In the genomic region with DNA sequence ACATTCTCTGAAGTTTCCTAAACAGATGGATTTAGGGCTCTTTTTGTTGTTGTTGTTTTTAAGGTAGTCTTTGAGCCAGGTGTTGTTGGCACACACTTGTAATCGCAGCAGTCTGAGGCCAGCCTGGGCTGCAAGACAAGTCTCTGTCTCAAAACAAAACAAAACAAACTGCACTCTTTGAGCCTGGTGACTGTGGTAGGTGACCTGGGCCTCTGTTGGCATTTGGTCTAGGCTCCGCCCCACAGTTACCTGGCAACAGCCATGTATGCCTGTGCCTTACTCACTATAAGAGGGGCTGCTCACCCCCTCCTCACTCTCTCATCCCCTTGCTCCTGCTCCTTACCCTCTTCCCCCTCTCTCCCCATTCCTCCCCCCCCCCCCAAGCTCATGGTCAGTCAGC, we compare ENCODE assay signal across 20 mouse cellular contexts. TPM values are rescaled to one million over a fixed set of nuclear protein-coding genes. Genes with fewer than 3 reads are reported as not detected.
DNase-seq lines count a peak whose midpoint lies in the region; TF ChIP-seq lines count a peak whose summit lies in the region.
"Had no signal": no experiment of that assay in that cellular context is flagged by ENCODE, and none has a peak within 500 bp of the region (broad histone marks: within the 10 kb centered on the region; RNA-seq: fewer than 3 reads in every experiment).

No protein-coding gene starts in this region.

- intact Hi-C loops in heart, postnatal 10 days (cut with DNase I), result no loop called here

- no peak for TF ChIP-seq POLR2A in kidney, adult 2 months (IDR thresholded peaks at IDR 0.05; ENCODE audit: low read depth, low read length)

- H3K4me3 ChIP-seq in kidney, adult 2 months (ENCODE audit: insufficient read depth, low read depth, low read length), result no peak overlapping the region
- H3K4me3 ChIP-seq in brown adipose tissue, adult 24 weeks (ENCODE audit: insufficient read depth, low read depth, low read length), result no peak overlapping the region
- H3K4me3 ChIP-seq: embryonic facial prominence, embryonic 10.5 days; embryonic facial prominence, embryonic 12.5 days; forebrain, embryonic 13.5 days; forebrain, embryonic 15.5 days had no signal

- H3K27ac ChIP-seq in kidney, adult 2 months (ENCODE audit: insufficient read depth, low read depth, low read length), result no peak overlapping the region
- H3K27ac ChIP-seq in brown adipose tissue, adult 24 weeks (replicated peaks; ENCODE audit: low read depth, low read length), result 0 out of 2 replicates have a peak overlapping the region, but pooled peaks have one; percentile 22
- H3K27ac ChIP-seq: embryonic facial prominence, embryonic 10.5 days; embryonic facial prominence, embryonic 12.5 days; forebrain, embryonic 13.5 days; forebrain, embryonic 15.5 days had no signal

- H3K27me3 ChIP-seq in kidney, adult 2 months (replicated peaks; ENCODE audit: control insufficient read depth, insufficient read depth, low read length), result no peaks in the 10 kb centered on the region
- H3K27me3 ChIP-seq: embryonic facial prominence, embryonic 12.5 days; forebrain, embryonic 13.5 days; forebrain, embryonic 15.5 days had no signal

- peak; percentile 88 for DNase-seq in heart, adult 11 months
- no peak for DNase-seq in heart, postnatal 10 days
- peak; percentile 57 for DNase-seq in kidney, adult 2 months
- DNase-seq in kidney, postnatal 14 days, result no peak
- no peak for DNase-seq in retina, embryonic 14.5 days (ENCODE audit: low spot score)
- DNase-seq: adrenal gland, adult 2 months; adrenal gland, postnatal 10 days; adrenal gland, postnatal 25 days; cerebellum, adult 11-12 months; cerebellum, adult 2 months; cerebellum, adult 9-10 months; cerebellum, postnatal 10 days; cerebellum, postnatal 25 days had no signal

- H3K4me1 ChIP-seq in kidney, adult 2 months (ENCODE audit: control insufficient read depth, insufficient read depth, low read length), result peaks cover 21% of the 10 kb centered on the region
- peaks cover 44% of the 10 kb centered on the region for H3K4me1 ChIP-seq in brown adipose tissue, adult 24 weeks (ENCODE audit: control insufficient read depth, insufficient read depth, insufficient read length, low read length)
- H3K4me1 ChIP-seq: embryonic facial prominence, embryonic 12.5 days; forebrain, embryonic 13.5 days; forebrain, embryonic 15.5 days had no signal

- TF ChIP-seq CTCF in kidney, adult 2 months (conservative IDR thresholded peaks at IDR 0.05; ENCODE audit: insufficient read depth, insufficient read length, low read depth, low read length), result no peak

- H3K36me3 ChIP-seq in kidney, adult 2 months (ENCODE audit: control insufficient read depth, insufficient read depth, low read length), result no peaks in the 10 kb centered on the region
- H3K36me3 ChIP-seq: embryonic facial prominence, embryonic 10.5 days; embryonic facial prominence, embryonic 12.5 days; forebrain, embryonic 15.5 days had no signal

- 60% methylated on average over 2 of the region's 2 CpGs for WGBS in kidney, adult 2 months

RNA-seq across cellular contexts. Expression of a gene that starts 9.4 kb away (rescaled TPM):
- 10 to 100 TPM; 67.3 to 70.9 TPM for total RNA-seq in heart, postnatal 10 days (2021)
- polyA plus RNA-seq in kidney, adult 2 months (2012; rRNA removed), result 88.9 and 104 TPM in 2 replicates
- 48.4 and 48.9 TPM in 2 replicates for polyA plus RNA-seq in brown adipose tissue, adult 24 weeks (2012; ENCODE audit: insufficient read depth, insufficient read length, missing spikeins)

RNA-seq across cellular contexts. Expression of a gene that starts 26.1 kb away (rescaled TPM):
- total RNA-seq in heart, postnatal 10 days (2021), result under 1 TPM; 0.10 to 0.17 TPM
- polyA plus RNA-seq in kidney, adult 2 months (2012; rRNA removed), result 0.07 and 0.13 TPM in 2 replicates
- polyA plus RNA-seq in brown adipose tissue, adult 24 weeks (2012; ENCODE audit: insufficient read depth, insufficient read length, missing spikeins), result not detected in 2 replicates
- polyA plus RNA-seq: C2C12; embryonic facial prominence, embryonic 10.5 days; forebrain, embryonic 11.5 days; forebrain, embryonic 15.5 days had no signal

RNA-seq across cellular contexts. Expression of a gene that starts 39.1 kb away (rescaled TPM):
- 100 to 1,000 TPM; 777 to 828 TPM for total RNA-seq in heart, postnatal 10 days (2021)
- polyA plus RNA-seq in kidney, adult 2 months (2012; rRNA removed), result 1,040 and 1,128 TPM in 2 replicates
- 1,653 and 1,681 TPM in 2 replicates for polyA plus RNA-seq in brown adipose tissue, adult 24 weeks (2012; ENCODE audit: insufficient read depth, insufficient read length, missing spikeins)

Comparison
In these comparisons a context has a peak if more than half of its experiments do, and no peak if none do; other contexts are left out.
1. DNase-seq: peak in heart, adult 11 months (single experiment) and kidney, adult 2 months (single experiment); none in heart, postnatal 10 days (0 of 2), kidney, postnatal 14 days (single experiment) and retina, embryonic 14.5 days (single experiment).